Mouse (Mus musculus) MEL (cell line): ENCODE results near the gene Arl15. TPM values are rescaled to one million over a fixed set of nuclear protein-coding genes. Genes with fewer than 3 reads are reported as not detected.

Source experiments
- DNase-seq: peaks from one replicate; pipeline ENCODE4 v3.0.0; 2011; ENCODE audit warnings: low read depth, low spot score
- H3K27ac ChIP-seq: 2 replicates; pipeline ENCODE4 v1.5.1; 2012; ENCODE audit warnings: low read depth, mild to moderate bottlenecking, control low read depth, low read length, moderate library complexity; ENCODE audit not compliant: control insufficient read depth
- H3K27me3 ChIP-seq, 2 experiments: fragments of 150-350 bp in 1 of 2; sonication (generic) in 1 of 2; 2 replicates each; pipeline ENCODE4 v1.6.1; 2012; ENCODE audit warnings: low read length in 2 of 2, mild to moderate bottlenecking in 2 of 2, improper control_type of control experiment in 1 of 2, moderate library complexity in 1 of 2; ENCODE audit not compliant: insufficient read depth in 2 of 2, control insufficient read depth in 1 of 2
- H3K36me3 ChIP-seq, 2 experiments: 2 replicates each; pipeline ENCODE4 v1.6.1; 2012 to 2014; ENCODE audit warnings: low read length in 2 of 2, improper control_type of control experiment in 1 of 2, inconsistent platforms in 1 of 2, mild to moderate bottlenecking in 1 of 2; ENCODE audit not compliant: insufficient read depth in 2 of 2, control insufficient read depth in 1 of 2
- H3K4me1 ChIP-seq, 2 experiments: fragments of 150-350 bp in 1 of 2; sonication (generic) in 1 of 2; 2 replicates each; pipeline ENCODE4 v1.6.1; 2012; ENCODE audit warnings: low read length in 2 of 2, improper control_type of control experiment in 1 of 2, mild to moderate bottlenecking in 1 of 2; ENCODE audit not compliant: insufficient read depth in 2 of 2, control insufficient read depth in 1 of 2
- H3K4me3 ChIP-seq, 2 experiments: fragments of 150-350 bp in 1 of 2; sonication (generic) in 1 of 2; 2 replicates each; pipeline ENCODE4 v1.5.1; 2012; ENCODE audit warnings: low read depth in 2 of 2, low read length in 2 of 2, mild to moderate bottlenecking in 2 of 2, moderate library complexity in 2 of 2, control low read depth in 1 of 2, improper control_type of control experiment in 1 of 2; ENCODE audit not compliant: control insufficient read depth in 1 of 2, insufficient read depth in 1 of 2
- H3K79me2 ChIP-seq: 2 replicates; pipeline ENCODE4 v1.6.1; 2012; ENCODE audit warnings: mild to moderate bottlenecking, low read length, moderate library complexity; ENCODE audit not compliant: control insufficient read depth, poor library complexity, insufficient read depth
- H3K9ac ChIP-seq: 2 replicates; pipeline ENCODE4 v1.6.1; 2012; ENCODE audit warnings: low read depth, mild to moderate bottlenecking, control low read depth, low read length, moderate library complexity; ENCODE audit not compliant: control insufficient read depth, poor library complexity, severe bottlenecking
- H3K9me3 ChIP-seq: fragments of 150-350 bp; sonication (generic); replicated peaks from 2 replicates; pipeline ENCODE4 v1.6.1; 2012; ENCODE audit warnings: mild to moderate bottlenecking, low read length, improper control_type of control experiment, moderate library complexity; ENCODE audit not compliant: insufficient read depth
- BHLHE40 ChIP-seq: IDR thresholded peaks from 2 replicates; pipeline ENCODE4 v1.6.1; 2012; ENCODE audit warnings: low read depth, mild to moderate bottlenecking, inconsistent platforms, low read length, improper control_type of control experiment, borderline replicate concordance
- CHD2 ChIP-seq: IDR thresholded peaks from 2 replicates; pipeline ENCODE4 v1.6.1; 2011; ENCODE audit warnings: low read length, improper control_type of control experiment
- CTCF ChIP-seq, 3 experiments: IDR thresholded peaks in 2 of 3; conservative IDR thresholded peaks in 1 of 3; 2 replicates each; pipeline ENCODE4 v1.5.1; 2011 to 2012; ENCODE audit warnings: low read length in 3 of 3, low read depth in 2 of 3, mild to moderate bottlenecking in 2 of 3, improper control_type of control experiment in 1 of 3, inconsistent platforms in 1 of 3, mixed read lengths in 1 of 3, moderate library complexity in 1 of 3; ENCODE audit not compliant: control insufficient read depth in 1 of 3, insufficient read depth in 1 of 3, poor library complexity in 1 of 3, severe bottlenecking in 1 of 3
- ELF1 ChIP-seq: IDR thresholded peaks from 2 replicates; pipeline ENCODE4 v1.6.1; 2014; ENCODE audit warnings: low read depth, mild to moderate bottlenecking, inconsistent platforms, low read length, improper control_type of control experiment, moderate library complexity
- EP300 ChIP-seq, 2 experiments: IDR thresholded peaks; 2 replicates each; pipeline ENCODE4 v1.6.1; 2011; ENCODE audit warnings: improper control_type of control experiment in 2 of 2, low read length in 2 of 2, low read depth in 1 of 2, mild to moderate bottlenecking in 1 of 2
- GABPA ChIP-seq: IDR thresholded peaks from 2 replicates; pipeline ENCODE4 v1.6.1; 2012; ENCODE audit warnings: low read depth, mild to moderate bottlenecking, inconsistent platforms, low read length, improper control_type of control experiment, moderate library complexity
- GATA1 ChIP-seq: IDR thresholded peaks from 2 replicates; pipeline ENCODE4 v1.6.1; 2011; ENCODE audit warnings: low read depth, low read length, improper control_type of control experiment
- HCFC1 ChIP-seq: IDR thresholded peaks from 2 replicates; pipeline ENCODE4 v1.6.1; 2012; ENCODE audit warnings: low read depth, mild to moderate bottlenecking, inconsistent platforms, low read length, improper control_type of control experiment, moderate library complexity
- JUND ChIP-seq: IDR thresholded peaks from 2 replicates; pipeline ENCODE4 v1.6.1; 2011; ENCODE audit warnings: low read depth, mild to moderate bottlenecking, improper control_type of control experiment, low read length
- KAT2A ChIP-seq: conservative IDR thresholded peaks from 2 replicates; pipeline ENCODE4 v1.6.1; 2012; ENCODE audit warnings: low read depth, low read length, improper control_type of control experiment, inconsistent platforms
- MEF2A ChIP-seq: IDR thresholded peaks from 2 replicates; pipeline ENCODE4 v1.6.1; 2014; ENCODE audit warnings: low read depth, mild to moderate bottlenecking, inconsistent platforms, low read length, improper control_type of control experiment; ENCODE audit not compliant: poor library complexity, insufficient replicate concordance, severe bottlenecking; ENCODE audit errors: extremely low read depth
- MXI1 ChIP-seq: IDR thresholded peaks from 2 replicates; pipeline ENCODE4 v1.6.1; 2011; ENCODE audit warnings: mild to moderate bottlenecking, low read depth, low read length, improper control_type of control experiment
- MYC ChIP-seq: IDR thresholded peaks from 2 replicates; pipeline ENCODE4 v1.6.1; 2011; ENCODE audit warnings: low read depth, mild to moderate bottlenecking, low read length, improper control_type of control experiment, moderate library complexity
- NRF1 ChIP-seq: IDR thresholded peaks from 2 replicates; pipeline ENCODE4 v1.6.1; 2014; ENCODE audit warnings: low read depth, mild to moderate bottlenecking, inconsistent platforms, low read length, improper control_type of control experiment, moderate library complexity; ENCODE audit not compliant: poor library complexity, insufficient read depth, severe bottlenecking
- POLR2A ChIP-seq, 2 experiments: IDR thresholded peaks; 2 replicates each; pipeline ENCODE4 v1.6.1; 2011 to 2012; ENCODE audit warnings: low read length in 2 of 2, mild to moderate bottlenecking in 2 of 2, control low read depth in 1 of 2, improper control_type of control experiment in 1 of 2, low read depth in 1 of 2, moderate library complexity in 1 of 2; ENCODE audit not compliant: control insufficient read depth in 1 of 2, insufficient read depth in 1 of 2, poor library complexity in 1 of 2
- POLR2AphosphoS5 ChIP-seq: IDR thresholded peaks from 2 replicates; pipeline ENCODE4 v1.6.1; 2012; ENCODE audit warnings: low read depth, borderline replicate concordance, mild to moderate bottlenecking, inconsistent platforms, low read length, moderate library complexity, mixed read lengths
- TAL1 ChIP-seq: IDR thresholded peaks from 2 replicates; pipeline ENCODE4 v1.6.1; 2012; ENCODE audit warnings: mild to moderate bottlenecking, inconsistent platforms, low read length, moderate library complexity, mixed read lengths
- TBP ChIP-seq: IDR thresholded peaks from 2 replicates; pipeline ENCODE4 v1.8.0; 2011; ENCODE audit warnings: low read depth, low read length, improper control_type of control experiment
- UBTF ChIP-seq: IDR thresholded peaks from 2 replicates; pipeline ENCODE4 v1.6.1; 2012; ENCODE audit warnings: low read depth, mild to moderate bottlenecking, inconsistent platforms, low read length, improper control_type of control experiment, moderate library complexity, borderline replicate concordance; ENCODE audit not compliant: insufficient read depth
- USF1 ChIP-seq: IDR thresholded peaks from 2 replicates; pipeline ENCODE4 v1.6.1; 2014; ENCODE audit warnings: low read depth, mild to moderate bottlenecking, inconsistent platforms, low read length, improper control_type of control experiment, moderate library complexity
- USF2 ChIP-seq, 2 experiments: IDR thresholded peaks; 2 replicates each; pipeline ENCODE4 v1.6.1; 2011 to 2012; ENCODE audit warnings: improper control_type of control experiment in 2 of 2, low read length in 2 of 2, borderline replicate concordance in 1 of 2, inconsistent platforms in 1 of 2, low read depth in 1 of 2, mild to moderate bottlenecking in 1 of 2; ENCODE audit not compliant: insufficient read depth in 1 of 2
- ZC3H11A ChIP-seq: IDR thresholded peaks from 2 replicates; pipeline ENCODE4 v1.6.1; 2012; ENCODE audit warnings: low read depth, mild to moderate bottlenecking, inconsistent platforms, low read length, improper control_type of control experiment
- ZKSCAN1 ChIP-seq: IDR thresholded peaks from 2 replicates; pipeline ENCODE4 v1.6.1; 2012; ENCODE audit warnings: low read depth, mild to moderate bottlenecking, inconsistent platforms, low read length, improper control_type of control experiment, moderate library complexity
- ZMIZ1 ChIP-seq: IDR thresholded peaks from 2 replicates; pipeline ENCODE4 v1.6.1; 2012; ENCODE audit warnings: low read depth, mild to moderate bottlenecking, inconsistent platforms, low read length, improper control_type of control experiment, moderate library complexity
- ZNF384 ChIP-seq: IDR thresholded peaks from 2 replicates; pipeline ENCODE4 v1.6.1; 2012; ENCODE audit warnings: low read depth, mild to moderate bottlenecking, inconsistent platforms, low read length, improper control_type of control experiment
- polyA plus RNA-seq, 2 experiments: library from polyadenylated mRNA; stranded (reverse) in 1 of 2; unstranded in 1 of 2; fragments of >175 nt in 1 of 2; fragments of >200 nt in 1 of 2; gene quantifications; 2 replicates each; pipeline versions ENCODE4 v1.2.1 to v1.2.4; 2012; ENCODE audit warnings: low replicate concordance in 2 of 2, low read depth in 1 of 2; ENCODE audit not compliant: insufficient read length in 2 of 2, insufficient read depth in 1 of 2, missing spikeins in 1 of 2
- total RNA-seq: library from RNA; depleted of rRNA; stranded (reverse); fragments of 300-350 nt; gene quantifications from 2 replicates; pipeline ENCODE4 v1.2.3, GENCODE M21; 2012

The Arl15 gene
- total and polyA plus RNA-seq, 3 experiments, result 3.6 to 5.8 TPM; not detected in 1

GRCm38 (mm10) chr13:114198252-114198799, 404.0 kb downstream of the Arl15 start:
- Histone ChIP-seq H3K4me1 (no peaks in the 10 kb centered on the region), H3K27me3 (no peaks in the 10 kb centered on the region), H3K36me3 (no peaks in the 10 kb centered on the region), H3K79me2 (no peaks in the 10 kb centered on the region), H3K9ac (no peak overlapping the region), H3K4me3 (no peak overlapping the region), H3K27ac (no peak overlapping the region), H3K9me3 (no peaks in the 10 kb centered on the region)
- no peak for DNase-seq
- TF ChIP-seq CHD2 (no peak), TAL1 (no peak), POLR2A (IDR thresholded peaks at IDR 0.05; ENCODE audit: control insufficient read depth in 1 of 2, insufficient read depth in 1 of 2, low read depth in 1 of 2, low read length in 2 of 2, poor library complexity in 1 of 2) (no peak), POLR2AphosphoS5 (no peak), MYC (no peak), NRF1 (no peak), GATA1 (no peak), MEF2A (no peak), CTCF (IDR thresholded peaks at IDR 0.05 in 2 of 3, conservative IDR thresholded peaks at IDR 0.05 in 1 of 3; ENCODE audit: control insufficient read depth in 1 of 3, insufficient read depth in 1 of 3, low read depth in 2 of 3, low read length in 3 of 3, poor library complexity in 1 of 3, severe bottlenecking in 1 of 3) (no peak), TBP (no peak), ZKSCAN1 (no peak), GABPA (no peak), ELF1 (no peak), JUND (no peak), HCFC1 (no peak), ZNF384 (no peak), USF1 (no peak), KAT2A (no peak)

DNA sequence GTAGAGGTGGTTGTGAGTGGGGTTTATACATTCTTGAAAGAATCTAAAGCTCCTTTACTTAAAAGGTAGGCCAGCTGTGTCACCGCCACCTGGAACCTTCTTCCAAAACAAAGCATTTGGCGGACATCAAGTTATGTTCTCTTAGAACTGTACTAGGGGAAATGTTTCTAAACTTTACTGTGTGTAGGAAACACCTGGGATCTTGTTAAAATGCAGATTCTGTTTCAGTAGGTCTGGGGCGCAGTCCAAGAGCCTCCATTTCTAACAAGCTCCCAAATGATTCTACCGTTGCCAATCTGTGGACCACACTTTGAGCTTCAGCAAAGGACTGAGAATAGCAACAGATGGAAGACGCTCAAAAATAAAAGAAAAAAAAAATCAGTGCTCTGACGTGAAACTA, 405.4 kb downstream of the Arl15 start:
- no peak overlapping the region for H3K9ac ChIP-seq
- H3K27ac ChIP-seq, result no peak overlapping the region
- no peaks in the 10 kb centered on the region for H3K36me3 ChIP-seq
- no peaks in the 10 kb centered on the region for H3K9me3 ChIP-seq
- H3K27me3 ChIP-seq, result no peaks in the 10 kb centered on the region
- no peak for DNase-seq
- H3K4me3 ChIP-seq, result no peak overlapping the region
- TF ChIP-seq MYC (no peak), TBP (no peak), MXI1 (no peak), ZC3H11A (no peak), ZMIZ1 (no peak), BHLHE40 (no peak), CTCF (IDR thresholded peaks at IDR 0.05 in 2 of 3, conservative IDR thresholded peaks at IDR 0.05 in 1 of 3; ENCODE audit: control insufficient read depth in 1 of 3, insufficient read depth in 1 of 3, low read depth in 2 of 3, low read length in 3 of 3, poor library complexity in 1 of 3, severe bottlenecking in 1 of 3) (no peak), EP300 (IDR thresholded peaks at IDR 0.05; ENCODE audit: low read depth in 1 of 2, low read length in 2 of 2) (no peak), USF2 (IDR thresholded peaks at IDR 0.05; ENCODE audit: borderline replicate concordance in 1 of 2, insufficient read depth in 1 of 2, low read depth in 1 of 2, low read length in 2 of 2) (no peak), MEF2A (no peak), ZKSCAN1 (no peak), NRF1 (no peak), UBTF (no peak)
- TF ChIP-seq, all 39 proteins: peak for 0
- Histone ChIP-seq H3K79me2 (no peaks in the 10 kb centered on the region), H3K4me1 (no peaks in the 10 kb centered on the region)
